8 mouse cellular contexts compared by ENCODE assay signal in genomic region chr12:16895221-16895928, GRCm38 (mm10). TPM values are rescaled to one million over a fixed set of nuclear protein-coding genes. Genes with fewer than 3 reads are reported as not detected.
DNase-seq lines count a peak whose midpoint lies in the region; ATAC-seq and TF ChIP-seq lines count a peak whose summit lies in the region.

No protein-coding gene starts in this region.

- peaks cover 18% of the 10 kb centered on the region for H3K4me1 ChIP-seq in kidney, adult 2 months (ENCODE audit: control insufficient read depth, insufficient read depth, low read length)
- peaks cover 5% of the 10 kb centered on the region; the same call in 1 of the 2 replicates for H3K4me1 ChIP-seq in cortical plate, adult 2 months (ENCODE audit: control insufficient read depth, insufficient read depth, low read length)
- peaks cover 29% of the 10 kb centered on the region for H3K4me1 ChIP-seq in intestine, embryonic 14.5 days (replicated peaks; ENCODE audit: control insufficient read depth, insufficient read depth, low read length)

- peaks cover 53% of the 10 kb centered on the region for H3K79me2 ChIP-seq in macrophage (ENCODE audit: inconsistent target)

- peak overlapping the region; percentile 62 for H3K27ac ChIP-seq in kidney, adult 2 months (ENCODE audit: insufficient read depth, low read depth, low read length)
- peak overlapping the region; percentile 99 for H3K27ac ChIP-seq in cortical plate, adult 2 months (ENCODE audit: insufficient read depth, low read length)
- peak overlapping the region; percentile 98 for H3K27ac ChIP-seq in intestine, embryonic 14.5 days (ENCODE audit: low read depth)
- peak overlapping the region; percentile 55 for H3K27ac ChIP-seq in macrophage

- WGBS in kidney, adult 2 months: 2% methylated on average over 40 of the region's 41 CpGs
- WGBS in intestine, embryonic 14.5 days: 2% methylated on average over 27 of the region's 41 CpGs
- WGBS in macrophage (ENCODE audit: missing documents): under 1% methylated on average over 33 of the region's 41 CpGs

- no peak for TF ChIP-seq CTCF in kidney, adult 2 months (conservative IDR thresholded peaks at IDR 0.05; ENCODE audit: insufficient read depth, insufficient read length, low read depth, low read length)
- TF ChIP-seq CTCF in cortical plate, adult 2 months (IDR thresholded peaks at IDR 0.05; ENCODE audit: extremely low read depth, insufficient read depth, low read length): no peak

- no peaks in the 10 kb centered on the region for H3K36me3 ChIP-seq in kidney, adult 2 months (ENCODE audit: control insufficient read depth, insufficient read depth, low read length)
- no peaks in the 10 kb centered on the region for H3K36me3 ChIP-seq in intestine, embryonic 14.5 days (ENCODE audit: control insufficient read depth, insufficient read depth, low read length)
- no peaks in the 10 kb centered on the region for H3K36me3 ChIP-seq in macrophage (ENCODE audit: inconsistent target)

- no peak for TF ChIP-seq POLR2A in kidney, adult 2 months (IDR thresholded peaks at IDR 0.05; ENCODE audit: low read depth, low read length)
- no peak for TF ChIP-seq POLR2A in cortical plate, adult 2 months (IDR thresholded peaks at IDR 0.05; ENCODE audit: extremely low read depth, insufficient read depth, low read length)

- peak; percentile 55 for DNase-seq in kidney, adult 2 months
- DNase-seq in kidney, adult 18-20 months: no peak
- peak; percentile 20 for DNase-seq in WW6 (ENCODE audit: low read depth, low spot score)
- DNase-seq in gastrocnemius, postnatal 4 days (ENCODE audit: low spot score in 2 of 2): peak; percentile 39 to 53
- DNase-seq in intestine, embryonic 14.5 days (ENCODE audit: low spot score): peak; percentile 73
- DNase-seq in spleen, postnatal 14 days (ENCODE audit: low spot score in 2 of 2): peak; percentile 22 to 46

- peak overlapping the region; percentile 57 for H3K4me3 ChIP-seq in kidney, adult 2 months (ENCODE audit: insufficient read depth, low read depth, low read length)
- H3K4me3 ChIP-seq in cortical plate, adult 2 months (ENCODE audit: insufficient read depth, low read length): peak overlapping the region; percentile 72
- peak overlapping the region; percentile 89 for H3K4me3 ChIP-seq in intestine, embryonic 14.5 days (ENCODE audit: low read depth, low read length)
- H3K4me3 ChIP-seq in macrophage (ENCODE audit: inconsistent target): peak overlapping the region; percentile 78

- no peaks in the 10 kb centered on the region for H3K27me3 ChIP-seq in kidney, adult 2 months (replicated peaks; ENCODE audit: control insufficient read depth, insufficient read depth, low read length)
- H3K27me3 ChIP-seq in intestine, embryonic 14.5 days (replicated peaks; ENCODE audit: control insufficient read depth, insufficient read depth, low read length): no peaks in the 10 kb centered on the region

- H3K9ac ChIP-seq in intestine, embryonic 14.5 days (ENCODE audit: low read length): peak overlapping the region; percentile 90

- peak overlapping the region; percentile 91 for H3K4me2 ChIP-seq in intestine, embryonic 14.5 days (ENCODE audit: low read length)

- no peaks in the 10 kb centered on the region for H3K9me3 ChIP-seq in intestine, embryonic 14.5 days (ENCODE audit: control insufficient read depth, low read length)

- peak; percentile 56 for ATAC-seq in intestine, embryonic 14.5 days (replicated peaks; ENCODE audit: low FRiP score, low TSS enrichment, low read depth)

RNA-seq across cellular contexts. Expression of gene Rock2, which starts 0.7 kb away (rescaled TPM):
- 4.4 and 5.9 TPM in 2 replicates for polyA plus RNA-seq in kidney, adult 2 months (2012; rRNA removed)
- 48.3 and 49.0 TPM in 2 replicates for polyA plus RNA-seq in cortical plate, adult 2 months (2012; rRNA removed)
- 100 to 1,000 TPM; 122 to 125 TPM for total RNA-seq in gastrocnemius, postnatal 4 days (2021)
- 20.1 and 20.7 TPM in 2 replicates for polyA plus RNA-seq in intestine, embryonic 14.5 days (2014; fragmentation: Nextera tagmentation; extraction: Ambion mirVana)
- 100 to 1,000 TPM in 25 of 26 experiments, 10 to 100 TPM in 1; 92.8 to 352 (median 152) TPM for total RNA-seq in macrophage (2018; cell fraction: chromatin; rRNA removed)
- total RNA-seq in macrophage (2018; cell fraction: cytosol; rRNA removed): 10 to 100 TPM; 16.5 to 38.9 (median 24.8) TPM
- 100 to 1,000 TPM in 10 of 26 experiments, 10 to 100 TPM in 16; 38.9 to 182 (median 91.6) TPM for total RNA-seq in macrophage (2018; cell fraction: nucleus; rRNA removed)
- 17.7 to 23.8 TPM (median 18.8 TPM) in 3 replicates for polyA plus RNA-seq in macrophage (2018)
